Mouse (Mus musculus): ENCODE measurements around the gene Cenpu.
A peak's percentile ranks its signal among the peaks of the same experiment; 100 is the strongest.

The Cenpu gene

DNA sequence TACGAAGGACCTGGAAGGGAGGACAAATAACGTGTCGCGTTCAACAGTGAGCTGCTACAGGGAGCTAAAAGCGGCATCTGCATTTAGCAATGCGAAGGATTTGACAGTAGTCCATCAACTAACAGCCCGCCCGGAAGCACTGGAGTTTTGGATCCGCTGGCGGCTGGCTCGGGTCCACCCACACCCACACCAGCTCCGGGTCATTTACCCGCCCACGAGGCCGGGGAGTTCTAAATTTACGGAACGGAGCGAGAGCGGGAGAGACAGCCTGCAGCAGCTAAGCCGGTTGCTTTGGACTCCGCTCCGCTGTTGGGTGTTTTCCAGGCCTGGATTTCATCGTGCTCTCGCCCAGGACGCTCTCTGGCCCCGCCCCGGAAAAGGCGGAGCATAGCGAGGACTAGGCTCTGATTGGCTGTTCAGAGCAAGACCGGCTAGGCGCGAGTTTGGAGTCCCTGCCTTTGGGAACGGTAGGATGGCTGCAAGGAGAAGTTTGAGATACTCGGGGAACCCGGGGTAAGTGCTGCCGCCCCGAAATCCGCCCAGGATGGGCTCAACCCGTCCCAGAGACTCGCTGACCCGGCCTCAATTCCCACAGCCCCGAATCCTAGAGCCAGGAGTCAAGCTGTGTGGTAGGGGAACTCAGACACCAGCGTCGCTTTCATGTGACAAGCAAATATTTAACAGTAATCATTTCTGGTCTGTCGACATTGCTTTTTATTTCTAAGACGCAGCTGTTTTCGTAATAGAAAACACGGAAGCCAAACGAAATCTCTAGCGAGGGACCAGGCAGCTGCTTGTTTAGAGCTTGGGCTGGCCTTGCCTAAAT, at the start of gene Cenpu:
Cenpu (plus strand) TSS at position 414 of the 826 bp plus-strand sequence.
- peak; percentile 99 for DNase-seq (ENCODE audit: low read depth, low spot score)

DNA sequence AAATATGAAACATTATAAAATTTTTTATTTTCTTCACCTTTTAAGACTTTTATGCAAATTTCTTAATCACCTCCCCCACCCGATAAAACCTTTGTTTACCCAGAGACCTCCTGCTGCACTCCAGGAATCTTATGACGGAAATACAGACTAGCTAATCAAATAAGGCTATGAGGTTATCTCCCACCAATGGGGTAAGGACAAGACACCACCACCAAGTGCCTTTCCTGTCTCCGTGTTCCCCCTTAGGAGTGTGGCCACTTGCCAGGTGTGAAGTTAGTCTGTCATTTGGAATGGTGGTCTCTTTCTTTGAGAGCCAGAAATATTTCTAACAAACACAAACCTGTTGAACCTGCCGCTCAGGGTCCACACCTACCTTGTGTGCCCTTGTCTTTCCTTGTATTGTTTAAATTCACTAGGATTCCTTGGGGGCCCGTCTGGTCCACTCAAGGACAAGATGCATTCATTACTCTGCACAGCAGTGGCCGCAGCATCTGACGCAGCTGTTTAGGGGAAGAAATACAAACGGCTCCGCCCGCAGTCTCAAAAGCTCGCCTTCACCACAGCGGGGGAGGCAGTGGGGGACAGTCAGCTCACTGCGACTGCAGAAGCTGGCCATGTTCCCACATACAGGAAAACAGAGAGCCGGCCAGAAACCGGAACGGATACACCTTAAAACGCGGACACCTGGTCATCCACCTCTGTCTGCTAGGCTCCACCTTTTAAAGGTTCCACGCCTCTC, 49.3 kb upstream of the Cenpu start:
- DNase-seq (ENCODE audit: low read depth, low spot score): no peak

DNA sequence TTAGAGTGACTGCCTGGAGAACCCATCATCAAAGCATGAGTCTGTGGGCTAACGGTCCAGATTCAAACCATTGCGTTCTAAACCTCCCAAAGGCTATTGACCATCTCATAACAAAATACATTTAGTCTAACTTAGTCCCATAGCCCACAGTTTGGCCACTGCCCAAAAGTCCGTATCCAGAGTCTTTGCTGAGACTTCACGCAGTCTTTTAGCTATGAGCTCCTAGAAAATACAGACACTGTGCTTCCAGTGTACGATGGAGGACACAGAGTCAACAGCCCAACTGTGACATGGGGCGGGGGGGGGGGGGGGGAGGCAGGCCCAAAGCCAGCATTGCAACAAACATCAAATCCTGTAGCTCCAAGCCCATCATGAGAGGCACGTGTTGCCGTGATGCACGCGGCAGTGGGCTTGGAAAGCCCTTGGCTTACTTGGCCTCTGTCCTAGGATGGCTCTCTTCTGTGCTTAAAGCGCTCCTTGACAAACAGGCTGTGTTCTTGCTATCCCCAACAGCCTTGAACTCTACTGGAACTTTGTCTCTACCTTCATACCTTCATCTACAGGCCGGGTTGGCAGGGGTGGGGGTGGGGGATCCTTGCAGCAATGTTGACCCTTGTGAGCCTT, 48.6 kb upstream of the Cenpu start:
- DNase-seq (ENCODE audit: low read depth, low spot score): no peak

DNA sequence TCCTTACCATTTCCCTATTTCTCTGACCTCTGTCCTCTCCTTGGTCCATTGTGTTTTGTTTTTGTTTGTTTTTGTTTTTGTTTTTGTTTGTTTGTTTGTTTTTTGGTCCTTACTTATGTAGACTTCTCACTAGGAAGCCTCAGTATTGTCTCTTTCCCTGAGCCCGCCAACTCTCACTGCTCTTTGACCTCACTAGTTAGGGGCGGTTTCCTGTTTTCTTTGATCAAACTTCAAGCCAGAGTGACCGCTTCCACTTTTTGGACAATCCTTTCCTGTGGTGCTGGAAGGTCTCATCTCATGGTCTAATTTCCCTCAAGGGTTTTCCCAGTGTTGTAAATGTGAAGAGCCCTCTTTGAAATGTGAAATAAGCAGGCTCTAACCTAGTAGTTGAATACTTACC, 47.6 kb upstream of the Cenpu start:
- DNase-seq (ENCODE audit: low read depth, low spot score): no peak

DNA sequence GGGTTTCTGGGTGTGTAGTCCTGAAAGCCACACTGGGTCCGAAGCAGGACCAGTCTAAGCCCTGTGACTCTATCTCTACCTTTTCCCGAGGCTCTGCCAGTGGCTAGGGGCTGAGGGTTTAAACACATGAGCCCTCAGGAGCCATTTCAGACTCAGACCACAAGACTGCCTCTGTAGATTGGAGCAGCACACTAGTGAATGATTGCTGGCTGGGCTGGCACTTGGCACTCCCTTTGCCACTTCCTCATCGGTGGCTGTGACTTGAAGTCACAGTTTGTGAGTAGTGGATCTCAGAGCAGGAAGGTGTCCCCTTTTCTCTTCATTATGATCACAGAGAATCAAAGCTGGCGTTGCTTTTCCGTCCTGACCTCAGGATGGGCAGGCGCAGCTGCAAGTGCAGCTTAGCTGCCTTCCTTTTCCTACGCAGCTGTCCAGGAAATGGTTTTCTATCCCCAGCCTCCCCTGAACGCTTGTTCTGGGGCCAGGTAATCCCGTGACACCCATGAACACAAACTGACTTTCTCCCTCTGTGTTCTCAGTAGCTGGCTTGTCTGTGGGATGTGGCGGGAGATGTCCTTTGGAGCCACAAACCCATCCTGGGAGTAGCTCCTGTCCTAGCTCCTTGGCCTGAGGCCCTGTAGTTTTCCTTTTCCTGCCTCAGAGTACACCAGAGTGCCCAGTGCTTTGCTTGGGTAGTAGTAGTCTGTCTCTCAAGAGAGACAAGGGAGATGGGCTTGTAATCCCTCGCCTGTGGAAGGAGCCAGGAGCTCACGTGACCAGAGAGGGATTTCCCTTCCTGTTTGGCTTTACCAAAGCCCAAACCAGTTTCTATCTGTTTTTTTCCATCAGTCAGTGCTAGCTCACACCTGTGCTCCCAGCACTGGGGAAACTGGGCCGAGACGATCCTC, 43.1 kb upstream of the Cenpu start:
- no peak for DNase-seq (ENCODE audit: low read depth, low spot score)

DNA sequence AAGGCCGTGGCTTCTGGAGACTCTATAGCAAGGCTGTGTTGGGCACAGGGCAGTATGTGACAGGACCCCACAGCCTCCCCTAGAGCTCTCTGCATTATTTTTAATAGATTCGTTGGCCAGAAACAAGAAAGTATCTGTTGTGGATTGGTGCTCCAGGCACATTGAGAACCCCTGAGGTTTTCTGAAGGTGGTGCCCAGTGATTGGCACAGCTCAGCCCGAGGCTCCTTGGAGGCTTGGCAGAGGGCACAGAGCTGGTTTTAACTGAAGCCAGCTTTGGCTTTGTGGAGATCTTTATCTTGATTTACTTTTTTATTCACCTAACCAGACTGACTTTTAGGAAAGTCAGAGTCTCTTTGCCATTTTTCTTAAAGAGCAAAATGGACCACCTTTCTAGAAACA, 42.4 kb upstream of the Cenpu start:
- no peak for DNase-seq (ENCODE audit: low read depth, low spot score)

DNA sequence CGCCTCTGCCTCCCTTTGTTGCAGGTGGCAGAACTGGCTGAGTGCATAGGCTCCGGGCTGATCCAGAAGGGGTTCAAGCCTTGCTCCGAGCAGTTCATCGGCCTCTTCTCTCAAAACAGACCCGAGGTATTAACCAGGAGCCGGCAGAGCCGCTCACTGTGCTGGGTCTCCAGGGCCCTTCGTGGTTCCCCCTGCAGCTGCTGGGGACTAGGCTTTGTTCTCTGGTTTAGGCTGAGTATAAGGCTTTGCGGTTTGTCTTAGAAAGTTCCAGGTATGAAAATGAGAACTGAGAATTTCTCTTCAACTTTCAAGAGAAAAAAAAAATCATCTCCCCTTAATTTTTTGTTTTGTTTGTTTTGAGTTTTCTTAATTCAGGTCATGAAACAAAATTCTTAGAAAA, 40.5 kb upstream of the Cenpu start:
- DNase-seq (ENCODE audit: low read depth, low spot score): peak; percentile 12

DNA sequence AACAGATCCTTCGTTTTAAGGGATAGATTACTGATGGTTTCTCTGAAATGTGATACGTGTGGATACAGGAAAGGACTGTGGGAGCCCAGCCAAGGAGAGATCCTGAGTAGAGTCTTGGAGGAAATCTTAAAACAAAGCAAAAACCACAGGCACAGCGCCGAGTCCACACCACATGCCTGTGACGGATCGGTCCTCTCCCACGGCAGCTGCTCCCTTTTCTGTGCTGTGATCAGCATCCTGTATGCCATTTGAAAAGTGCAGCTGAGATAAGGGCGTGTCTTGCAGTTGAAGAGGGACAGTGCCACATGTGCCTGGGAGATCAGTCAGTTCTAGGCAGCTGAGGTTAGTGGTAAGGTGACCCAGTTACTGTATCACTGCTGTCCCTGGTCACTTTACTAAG, 39.3 kb upstream of the Cenpu start:
- DNase-seq (ENCODE audit: low read depth, low spot score): no peak

DNA sequence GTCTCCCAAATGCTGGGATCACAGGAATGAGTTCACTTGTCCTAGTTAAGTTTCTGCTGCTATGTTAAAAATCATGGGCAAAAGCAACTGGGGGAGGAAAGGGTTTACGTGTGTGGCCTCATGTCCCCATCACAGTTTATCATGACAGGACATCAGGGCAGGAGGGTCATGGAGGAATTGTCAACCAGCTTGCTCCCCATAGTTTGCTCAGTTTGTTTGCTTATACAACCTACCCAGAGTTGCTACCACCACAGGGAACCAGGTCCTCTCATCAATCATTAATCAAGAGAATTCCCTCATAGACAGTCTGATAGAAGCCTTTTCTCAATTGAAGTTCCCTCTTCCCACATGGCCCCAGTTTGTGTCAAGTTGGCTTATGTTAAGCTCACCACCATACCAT, 37.8 kb upstream of the Cenpu start:
- DNase-seq (ENCODE audit: low read depth, low spot score): no peak

DNA sequence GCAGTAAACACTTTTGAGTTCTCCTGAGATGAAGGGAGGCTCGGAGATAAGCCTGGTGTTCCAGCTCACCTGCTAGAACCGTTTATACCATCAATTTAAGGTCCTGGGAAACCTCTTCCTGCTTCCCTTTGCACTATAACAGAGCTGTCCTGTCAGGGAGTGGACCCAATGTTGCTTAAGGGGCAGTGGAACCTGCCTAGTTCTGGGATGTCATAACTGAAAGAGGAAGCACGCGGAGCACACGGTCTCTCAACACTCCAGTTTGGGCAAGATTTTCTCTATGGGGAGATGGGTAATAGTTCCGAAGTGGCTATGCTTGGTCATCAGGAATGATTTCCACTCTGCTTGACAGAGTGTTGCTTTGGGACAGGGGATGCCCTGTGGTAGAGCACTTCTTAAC, 31.2 kb upstream of the Cenpu start:
- DNase-seq (ENCODE audit: low read depth, low spot score): no peak

DNA sequence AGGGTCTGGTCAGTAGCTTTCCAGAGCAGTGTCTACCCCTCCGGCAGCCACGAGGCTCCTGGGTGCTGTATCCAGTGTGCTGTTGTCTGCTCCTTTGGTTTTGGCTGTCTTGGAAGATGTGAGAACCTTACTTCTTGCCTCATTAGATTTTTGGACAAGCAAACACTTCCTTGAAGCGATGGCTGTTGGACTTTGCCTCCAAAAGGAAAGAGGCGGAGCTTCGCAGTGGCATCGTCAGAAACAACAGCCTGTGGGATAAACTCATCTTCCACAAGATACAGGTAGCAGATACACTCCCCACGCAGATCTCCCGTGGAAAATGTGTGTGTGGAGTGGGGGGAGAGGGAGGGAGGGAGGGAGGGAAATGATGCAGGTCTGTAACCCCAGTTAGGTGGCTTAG, 25.7 kb upstream of the Cenpu start:
- DNase-seq (ENCODE audit: low read depth, low spot score): no peak

DNA sequence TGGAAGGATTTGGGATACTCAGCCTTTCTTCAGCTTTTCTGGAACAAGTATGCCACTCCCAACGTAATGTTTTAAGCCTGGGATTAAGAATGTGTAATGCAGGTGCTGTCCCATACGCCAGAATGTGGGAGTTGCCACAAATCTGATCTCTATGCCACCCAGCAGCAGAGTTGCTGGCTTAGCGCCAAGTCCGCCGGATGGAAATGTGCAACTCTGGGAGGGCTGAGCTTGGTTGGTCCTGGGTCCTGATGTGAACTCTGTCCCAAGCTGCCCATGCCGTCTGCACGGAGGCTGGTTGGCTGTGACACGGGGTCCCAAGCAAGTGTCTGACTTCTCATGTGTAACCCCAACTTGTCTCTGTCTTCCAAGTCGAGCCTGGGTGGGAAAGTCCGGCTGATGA, 25.0 kb upstream of the Cenpu start:
- no peak for DNase-seq (ENCODE audit: low read depth, low spot score)

DNA sequence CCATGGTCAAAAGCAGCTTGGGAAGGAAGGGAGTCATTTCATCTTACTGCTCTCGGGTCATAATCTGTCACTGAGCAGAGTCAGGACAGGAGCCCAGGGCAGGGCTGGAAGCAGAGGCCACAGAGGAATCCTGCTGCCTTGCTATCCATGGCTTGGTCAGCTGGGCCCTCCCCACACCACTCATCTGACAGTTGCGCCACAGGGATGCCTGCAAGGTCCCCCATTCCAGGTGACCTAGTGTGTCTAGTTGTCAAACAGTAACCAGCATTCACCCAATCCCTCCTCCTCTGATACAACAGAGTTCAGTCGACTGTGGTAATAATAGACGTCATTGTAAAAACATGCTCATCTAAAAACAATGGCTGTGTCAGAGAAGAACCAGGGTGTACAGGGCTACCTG, 22.3 kb upstream of the Cenpu start:
- DNase-seq (ENCODE audit: low read depth, low spot score): no peak

DNA sequence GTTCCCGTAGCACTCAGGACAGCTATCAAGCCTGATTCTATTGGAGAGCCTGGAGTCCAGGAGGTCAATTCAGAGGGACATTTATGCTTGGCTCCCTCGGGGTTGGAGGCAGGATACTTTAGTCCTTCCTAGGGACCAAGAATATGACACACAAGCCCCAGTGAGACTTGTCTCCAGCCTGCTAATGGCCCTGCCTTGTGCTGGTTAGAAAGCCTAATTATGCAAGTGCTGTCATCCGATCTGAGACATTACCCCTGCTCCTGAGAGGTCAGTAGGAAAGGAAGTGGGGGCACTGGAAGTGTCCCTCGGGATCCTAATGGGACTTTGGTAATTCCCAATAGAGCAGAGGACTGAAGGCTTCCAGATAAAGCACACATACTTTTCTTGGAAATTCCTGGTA, 21.3 kb upstream of the Cenpu start:
- no peak for DNase-seq (ENCODE audit: low read depth, low spot score)

DNA sequence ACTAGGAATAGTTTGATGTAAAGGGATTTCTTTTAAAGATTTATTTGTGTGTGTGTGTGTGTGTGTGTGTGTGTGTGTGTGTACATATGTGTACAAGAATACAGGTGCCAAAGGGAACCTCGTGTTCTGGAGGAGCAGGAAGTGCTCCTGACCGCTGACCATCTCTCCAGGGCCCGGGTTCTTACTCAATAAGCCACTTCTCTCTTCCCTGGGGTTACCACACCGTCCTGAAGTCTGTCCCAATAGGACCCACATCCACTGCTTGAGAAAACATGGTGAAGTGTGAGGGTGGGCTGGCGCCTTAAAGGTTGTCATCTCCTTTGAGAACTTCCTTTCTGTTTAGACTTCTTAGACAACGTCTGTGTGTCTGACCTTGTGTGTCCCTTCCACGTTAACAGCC, 17.9 kb upstream of the Cenpu start:
- no peak for DNase-seq (ENCODE audit: low read depth, low spot score)

DNA sequence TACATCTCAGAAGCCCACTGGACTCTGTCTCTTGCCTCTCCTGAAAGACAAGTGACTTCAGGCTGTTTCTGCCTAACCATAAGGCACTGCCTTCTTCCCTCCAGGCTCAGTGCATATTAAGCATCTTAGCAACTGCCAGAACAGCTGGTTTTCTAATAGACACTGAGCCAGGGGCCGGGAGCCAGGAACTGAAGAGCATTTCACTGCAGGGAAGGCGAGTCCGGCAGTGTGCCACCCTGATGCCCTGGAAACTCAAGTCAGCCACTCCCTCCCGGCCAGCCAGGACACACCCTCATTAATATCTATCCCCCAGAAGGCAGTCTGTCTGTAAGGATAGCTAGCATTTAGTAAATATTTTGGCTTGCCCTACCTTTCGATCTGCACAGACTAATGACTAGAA, 12.1 kb upstream of the Cenpu start:
- no peak for DNase-seq (ENCODE audit: low read depth, low spot score)

DNA sequence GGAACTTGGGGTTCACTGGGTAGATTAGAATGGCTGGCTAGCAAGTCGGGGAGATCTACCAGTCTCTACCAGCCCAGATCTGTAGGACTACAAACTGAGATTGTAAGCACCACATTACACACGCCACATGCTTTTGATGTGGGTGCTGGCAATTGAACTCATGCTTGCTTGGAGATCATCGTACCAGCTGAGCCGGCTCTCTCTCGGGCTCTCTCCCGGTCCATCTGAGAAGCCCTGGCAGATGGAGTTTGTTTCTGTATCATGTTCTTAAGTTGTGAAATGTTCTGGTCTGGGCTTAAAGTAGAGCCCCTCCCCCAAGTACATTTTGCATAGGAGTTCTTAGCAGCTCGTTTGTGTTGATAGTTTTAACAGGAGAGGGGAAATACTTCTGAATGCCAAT, 8.6 kb upstream of the Cenpu start:
- no peak for DNase-seq (ENCODE audit: low read depth, low spot score)

DNA sequence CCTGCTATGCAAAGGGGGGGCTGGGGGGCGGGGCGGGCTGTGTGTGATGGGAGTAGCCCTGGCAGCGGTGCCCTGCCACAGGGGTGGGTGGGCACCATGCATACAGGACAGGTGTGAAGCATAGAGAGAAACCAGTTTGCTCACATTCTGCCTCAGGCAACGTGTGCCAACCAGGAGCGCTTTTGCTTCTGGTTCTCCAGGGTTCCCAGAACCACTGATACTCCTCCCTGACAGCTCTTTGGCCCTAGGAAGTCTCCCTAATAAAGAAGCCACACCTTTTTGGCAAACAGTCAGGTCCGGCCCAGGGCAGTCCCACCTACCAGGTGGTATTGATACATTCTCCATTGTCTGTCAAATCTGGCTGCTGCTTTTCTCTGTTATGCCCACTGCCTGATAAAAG, 8.2 kb upstream of the Cenpu start:
- no peak for DNase-seq (ENCODE audit: low read depth, low spot score)

DNA sequence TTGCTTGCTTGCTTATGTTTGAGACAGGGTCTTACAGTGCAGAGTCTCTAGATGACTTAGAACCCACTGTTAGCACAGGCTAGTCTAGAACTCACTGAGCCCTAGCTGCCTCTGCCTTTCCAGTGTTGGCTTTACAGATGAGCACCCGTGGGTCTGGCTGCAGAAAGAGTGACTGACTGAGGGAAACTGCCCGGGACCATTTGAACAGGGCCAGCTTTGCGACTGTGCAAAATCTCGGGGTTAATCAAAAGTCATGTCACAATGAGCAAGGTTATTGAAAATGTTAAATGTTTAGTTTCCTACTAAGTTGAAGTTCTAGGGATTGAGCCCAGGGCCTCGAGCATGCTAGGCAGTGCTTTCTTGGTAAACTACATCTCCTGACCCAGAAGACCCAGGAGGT, 6.0 kb upstream of the Cenpu start:
- no peak for DNase-seq (ENCODE audit: low read depth, low spot score)

DNA sequence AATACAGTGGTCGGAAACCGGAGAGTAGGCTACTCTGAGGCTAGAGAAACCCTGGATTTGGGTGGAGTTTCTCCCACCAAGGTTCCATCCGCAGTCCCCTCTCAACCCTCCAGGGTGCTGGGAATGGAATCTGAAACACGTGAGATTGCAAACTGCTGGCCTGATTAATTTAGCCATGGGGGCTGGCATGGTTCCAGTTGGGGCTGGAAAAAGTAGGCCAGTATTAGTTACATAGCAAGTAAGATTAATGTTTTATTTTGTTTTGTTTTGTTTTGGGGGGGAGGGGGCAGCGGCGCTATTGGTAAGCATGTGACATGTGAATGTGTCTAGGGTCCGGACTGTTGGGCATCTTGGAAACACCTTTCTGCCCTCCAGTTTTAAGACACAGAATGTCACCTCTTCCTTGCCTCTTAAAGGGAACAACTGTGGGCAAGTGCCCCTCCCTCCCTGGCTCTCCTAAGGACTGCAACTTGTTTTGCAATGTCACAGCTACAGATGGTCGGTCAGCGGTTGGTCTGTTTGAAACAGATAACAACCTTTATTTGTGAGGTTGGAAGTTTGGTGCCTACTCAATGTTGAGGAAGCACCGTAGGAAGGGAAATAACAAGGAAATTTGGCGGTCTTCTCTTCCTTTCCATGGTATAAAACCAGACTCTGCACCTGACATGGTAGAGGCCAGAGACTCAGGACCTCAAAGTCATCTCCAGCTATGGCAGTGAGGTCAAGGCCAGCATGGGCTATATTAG, 5.2 kb upstream of the Cenpu start:
- DNase-seq (ENCODE audit: low read depth, low spot score): no peak

DNA sequence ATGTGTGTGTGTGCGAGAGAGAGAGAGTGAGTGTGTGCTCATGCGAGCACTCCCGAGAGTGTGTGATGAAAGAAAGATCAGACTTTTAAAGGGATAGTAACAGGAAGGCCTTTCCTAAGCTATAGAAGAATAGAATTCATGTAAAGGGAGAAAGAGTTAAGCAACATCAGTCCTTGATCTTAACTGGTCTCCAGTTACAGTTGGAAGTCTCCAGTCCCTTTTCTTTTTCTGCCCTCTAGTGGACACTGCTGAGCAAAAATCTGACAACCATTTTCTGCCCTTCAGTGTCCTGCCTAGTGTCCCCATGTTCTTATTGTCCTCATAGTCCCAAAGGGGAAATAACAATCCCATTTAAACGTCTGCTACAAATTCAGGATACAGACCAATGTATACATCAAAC, 4.6 kb upstream of the Cenpu start:
- peak; percentile 68 for DNase-seq (ENCODE audit: low read depth, low spot score)
